ENCODE assay signal across 7 mouse cellular contexts in genomic region chr2:35214881-35215358, GRCm38 (mm10). TPM values are rescaled to one million over a fixed set of nuclear protein-coding genes. Genes with fewer than 3 reads are reported as not detected.
DNase-seq lines count a peak whose midpoint lies in the region; ATAC-seq lines count a peak whose summit lies in the region.

No protein-coding gene starts in this region.

- peak; percentile 75; the same call in 1 of the 2 replicates for ATAC-seq in limb, embryonic 11.5 days (ENCODE audit: insufficient number of reproducible peaks, low FRiP score, low TSS enrichment, low read depth)
- peak; percentile 72 for ATAC-seq in midbrain, embryonic 14.5 days (ENCODE audit: low FRiP score, low TSS enrichment)

- peak overlapping the region; percentile 81 for H3K27ac ChIP-seq in embryonic facial prominence, embryonic 10.5 days (replicated peaks)
- no peak overlapping the region for H3K27ac ChIP-seq in limb, embryonic 11.5 days (replicated peaks; ENCODE audit: low read depth, low read length)
- no peak overlapping the region for H3K27ac ChIP-seq in midbrain, embryonic 14.5 days (replicated peaks; ENCODE audit: low read depth, low read length)

- H3K4me1 ChIP-seq in embryonic facial prominence, embryonic 10.5 days = peaks cover 13% of the 10 kb centered on the region
- H3K4me1 ChIP-seq in limb, embryonic 11.5 days (ENCODE audit: control insufficient read depth, insufficient read depth, low read length) = no peaks in the 10 kb centered on the region
- H3K4me1 ChIP-seq in midbrain, embryonic 14.5 days (ENCODE audit: control insufficient read depth, insufficient read depth, low read length) = 0 out of 2 replicates have a peak, but pooled peaks cover 3% of the 10 kb centered on the region

- H3K9ac ChIP-seq in limb, embryonic 11.5 days (ENCODE audit: low read length) = no peak overlapping the region
- H3K9ac ChIP-seq in midbrain, embryonic 14.5 days (replicated peaks; ENCODE audit: low read length) = no peak overlapping the region; the same call in 1 of the 2 replicates

- DNase-seq in adrenal gland, postnatal 10 days = peak; percentile 90
- peak; percentile 92 for DNase-seq in embryonic facial prominence, embryonic 10.5 days (ENCODE audit: low spot score)
- DNase-seq in heart, adult 11 months = peak; percentile 95
- DNase-seq in kidney, adult 11 months = peak; percentile 91
- DNase-seq in limb, embryonic 11.5 days (ENCODE audit: low spot score) = peak; percentile 97
- peak; percentile 88 for DNase-seq in midbrain, embryonic 14.5 days
- DNase-seq in spleen, adult 12 weeks (ENCODE audit: low spot score) = peak; percentile 47

- no peak overlapping the region for H3K4me3 ChIP-seq in embryonic facial prominence, embryonic 10.5 days
- no peak overlapping the region for H3K4me3 ChIP-seq in limb, embryonic 11.5 days (ENCODE audit: low read depth, low read length)
- no peak overlapping the region for H3K4me3 ChIP-seq in midbrain, embryonic 14.5 days (replicated peaks; ENCODE audit: low read depth, low read length)

- H3K36me3 ChIP-seq in embryonic facial prominence, embryonic 10.5 days (replicated peaks) = no peaks in the 10 kb centered on the region
- H3K36me3 ChIP-seq in limb, embryonic 11.5 days (ENCODE audit: control insufficient read depth, insufficient read depth, low read length) = no peaks in the 10 kb centered on the region
- H3K36me3 ChIP-seq in midbrain, embryonic 14.5 days (ENCODE audit: control insufficient read depth, insufficient read depth, low read length) = no peaks in the 10 kb centered on the region

- 5% methylated on average over 12 of the region's 12 CpGs for WGBS in embryonic facial prominence, embryonic 10.5 days
- 8% methylated on average over 12 of the region's 12 CpGs for WGBS in limb, embryonic 11.5 days
- WGBS in midbrain, embryonic 14.5 days = 1% methylated on average over 12 of the region's 12 CpGs

- H3K27me3 ChIP-seq in embryonic facial prominence, embryonic 10.5 days (replicated peaks; ENCODE audit: low read depth, poor library complexity, severe bottlenecking) = no peaks in the 10 kb centered on the region
- H3K27me3 ChIP-seq in limb, embryonic 11.5 days (ENCODE audit: control insufficient read depth, insufficient read depth, low read length) = peaks cover 2% of the 10 kb centered on the region; the same call in 1 of the 2 replicates
- H3K27me3 ChIP-seq in midbrain, embryonic 14.5 days (ENCODE audit: control insufficient read depth, insufficient read depth, low read length) = no peaks in the 10 kb centered on the region

- H3K9me3 ChIP-seq in embryonic facial prominence, embryonic 10.5 days = no peaks in the 10 kb centered on the region
- no peaks in the 10 kb centered on the region for H3K9me3 ChIP-seq in limb, embryonic 11.5 days (ENCODE audit: control insufficient read depth, low read length)
- no peaks in the 10 kb centered on the region for H3K9me3 ChIP-seq in midbrain, embryonic 14.5 days (ENCODE audit: control insufficient read depth, low read length)

- no peak overlapping the region; the same call in 1 of the 2 replicates for H3K4me2 ChIP-seq in limb, embryonic 11.5 days (ENCODE audit: low read depth, severe bottlenecking)
- peak overlapping the region; percentile 33 for H3K4me2 ChIP-seq in midbrain, embryonic 14.5 days (ENCODE audit: low read length)

RNA-seq across cellular contexts. Expression of gene Rab14, which starts 14.0 kb away (rescaled TPM):
- 100 to 1,000 TPM; 172 to 185 TPM for total RNA-seq in adrenal gland, postnatal 10 days (2021)
- polyA plus RNA-seq in embryonic facial prominence, embryonic 10.5 days (2016; fragmentation: Nextera tagmentation; extraction: Ambion mirVana) = 239 and 259 TPM in 2 replicates
- 219 TPM in 2 replicates for polyA plus RNA-seq in limb, embryonic 11.5 days (2014; fragmentation: Nextera tagmentation; extraction: Ambion mirVana)
- 401 and 415 TPM in 2 replicates for polyA plus RNA-seq in midbrain, embryonic 14.5 days (2014; fragmentation: Nextera tagmentation; extraction: Ambion mirVana)

RNA-seq across cellular contexts. Expression of gene Gsn, which starts 41.3 kb away (rescaled TPM):
- total RNA-seq in adrenal gland, postnatal 10 days (2021) = 100 to 1,000 TPM; 161 to 192 TPM
- 13.6 and 18.9 TPM in 2 replicates for polyA plus RNA-seq in embryonic facial prominence, embryonic 10.5 days (2016; fragmentation: Nextera tagmentation; extraction: Ambion mirVana)
- 26.0 and 31.8 TPM in 2 replicates for polyA plus RNA-seq in limb, embryonic 11.5 days (2014; fragmentation: Nextera tagmentation; extraction: Ambion mirVana)
- polyA plus RNA-seq in midbrain, embryonic 14.5 days (2014; fragmentation: Nextera tagmentation; extraction: Ambion mirVana) = 8.8 and 18.9 TPM in 2 replicates

Comparison
In these comparisons a context has a peak if more than half of its experiments do, and no peak if none do; other contexts are left out.
1. DNase-seq: peak in every context shown above with its lines; median percentile 97 in limb, embryonic 11.5 days; 95 in heart, adult 11 months; 92 in embryonic facial prominence, embryonic 10.5 days; 91 in kidney, adult 11 months; 90 in adrenal gland, postnatal 10 days; 88 in midbrain, embryonic 14.5 days; 47 in spleen, adult 12 weeks.